Mouse (Mus musculus) liver, adult (tissue): ENCODE data around the gene Acot9.

Source experiments
- GATA4 ChIP-seq: IDR thresholded peaks from 2 replicates; pipeline ENCODE4 v1.6.1; 2014; ENCODE audit warnings: mild to moderate bottlenecking, low read length; ENCODE audit not compliant: insufficient replicate concordance

Acot9 gene

GRCm38 (mm10) chrX:155262235-155262914, at the start of gene Acot9:
Gene Acot9 (plus strand): TSS chrX:155262443.
- no peak; the same call in 1 of the 2 replicates for TF ChIP-seq GATA4

DNA sequence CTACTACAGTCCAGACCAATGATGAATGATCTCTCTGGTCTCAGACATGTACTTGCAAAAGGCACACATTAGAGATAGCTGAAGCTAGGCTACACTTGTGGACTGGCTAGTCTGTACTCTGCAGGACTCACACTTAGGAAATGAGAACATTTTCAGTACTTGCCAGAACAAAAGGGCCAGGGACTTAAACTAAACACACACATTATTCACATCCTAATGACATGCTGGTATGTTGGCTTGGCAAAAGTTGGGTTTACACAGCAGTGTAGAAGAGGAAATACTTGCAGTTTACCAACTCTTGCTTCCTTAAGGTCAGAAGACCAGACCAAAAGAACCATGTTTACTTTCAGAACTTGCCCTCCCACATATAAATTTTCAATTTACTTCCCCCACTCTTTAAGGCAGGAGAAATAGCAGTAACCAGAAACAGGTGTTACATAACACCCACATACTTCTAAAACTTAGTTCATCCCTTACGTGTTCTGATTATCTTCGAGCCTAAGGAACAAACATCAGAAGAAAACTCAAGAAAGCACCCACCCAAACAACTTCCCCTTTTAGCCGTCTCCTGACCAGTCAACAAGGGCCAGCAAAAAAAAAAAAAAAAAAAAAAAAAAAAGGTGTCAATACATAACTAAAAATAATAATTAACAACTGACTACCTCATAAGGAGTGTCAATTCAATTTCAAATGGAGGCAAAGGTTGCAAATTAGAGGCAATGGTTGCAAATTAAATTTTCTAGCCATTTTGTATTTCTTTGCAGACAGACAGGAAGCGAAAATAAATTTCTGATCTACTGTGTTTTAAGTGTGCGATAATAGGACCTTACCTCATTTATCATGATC, 47.7 kb upstream of the Acot9 start:
- TF ChIP-seq GATA4 = no peak

GRCm38 (mm10) chrX:155215501-155216248, 46.6 kb upstream of the Acot9 start:
- TF ChIP-seq GATA4 = no peak

- TF ChIP-seq GATA4 = peak; percentile 25; the same call in 1 of the 2 replicates
These were observed 46.0 kb upstream of the Acot9 start, which contains the start of gene Sat1 for GRCm38 (mm10) chrX:155216271-155216670. Gene Sat1 (minus strand): TSS chrX:155216449.

DNA sequence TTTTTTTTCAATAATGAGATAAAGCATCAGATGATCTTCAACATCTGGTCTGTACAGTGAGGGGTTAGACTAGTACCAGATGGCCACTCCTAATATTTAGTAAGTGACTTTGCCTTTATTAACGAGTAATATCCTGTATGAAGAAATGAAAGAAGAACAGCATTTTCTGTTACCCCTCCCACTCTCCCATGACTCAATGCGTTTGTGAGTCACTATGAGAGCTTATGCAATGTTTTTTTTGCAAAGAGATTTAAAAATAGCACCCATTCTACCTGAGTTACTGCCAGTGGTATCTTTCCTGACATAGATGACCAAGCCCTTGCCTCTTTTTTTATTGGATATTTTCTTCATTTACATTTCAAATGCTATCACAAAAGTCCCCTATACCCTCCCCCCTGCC, 44.0 kb upstream of the Acot9 start:
- no peak for TF ChIP-seq GATA4

GRCm38 (mm10) chrX:155256856-155257255, 5.4 kb upstream of the Acot9 start:
- TF ChIP-seq GATA4 = no peak

DNA sequence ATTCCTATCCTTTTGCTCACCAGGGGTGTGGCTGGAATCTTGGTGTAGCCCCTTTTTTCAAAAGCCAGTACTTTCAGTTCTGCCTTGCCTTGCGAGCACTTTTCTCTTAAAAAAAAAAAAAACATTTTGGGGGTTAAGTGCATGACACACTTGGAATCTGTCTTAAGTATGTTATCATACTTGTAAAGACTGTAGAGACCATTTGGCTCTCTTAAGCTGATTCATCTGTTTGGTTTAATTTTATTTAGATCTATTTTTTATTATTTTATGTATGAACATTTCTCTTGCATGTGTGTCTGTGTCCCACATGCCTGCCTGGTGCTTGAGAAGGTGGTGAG, 641 bp downstream of the Acot9 start:
- no peak for TF ChIP-seq GATA4

DNA sequence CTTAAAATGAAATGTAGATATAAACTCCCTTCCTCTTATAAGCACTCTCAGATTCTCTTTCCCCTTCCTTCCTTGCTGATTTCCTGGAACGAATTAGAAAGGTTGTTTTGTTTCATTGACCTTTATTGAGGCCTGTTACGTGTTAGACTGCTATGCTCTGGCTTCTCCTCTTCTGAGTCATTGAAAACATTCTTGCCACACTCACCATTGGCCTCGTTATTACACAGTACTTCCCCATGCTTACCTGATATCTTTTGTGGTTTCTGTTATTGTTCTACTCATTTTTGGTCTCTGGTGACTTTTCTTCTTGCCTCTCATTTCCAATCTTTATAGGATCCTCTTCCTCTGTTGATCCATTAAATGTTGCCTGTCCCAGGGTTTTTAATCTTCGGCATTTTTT, 16.2 kb downstream of the Acot9 start:
- no peak for TF ChIP-seq GATA4

DNA sequence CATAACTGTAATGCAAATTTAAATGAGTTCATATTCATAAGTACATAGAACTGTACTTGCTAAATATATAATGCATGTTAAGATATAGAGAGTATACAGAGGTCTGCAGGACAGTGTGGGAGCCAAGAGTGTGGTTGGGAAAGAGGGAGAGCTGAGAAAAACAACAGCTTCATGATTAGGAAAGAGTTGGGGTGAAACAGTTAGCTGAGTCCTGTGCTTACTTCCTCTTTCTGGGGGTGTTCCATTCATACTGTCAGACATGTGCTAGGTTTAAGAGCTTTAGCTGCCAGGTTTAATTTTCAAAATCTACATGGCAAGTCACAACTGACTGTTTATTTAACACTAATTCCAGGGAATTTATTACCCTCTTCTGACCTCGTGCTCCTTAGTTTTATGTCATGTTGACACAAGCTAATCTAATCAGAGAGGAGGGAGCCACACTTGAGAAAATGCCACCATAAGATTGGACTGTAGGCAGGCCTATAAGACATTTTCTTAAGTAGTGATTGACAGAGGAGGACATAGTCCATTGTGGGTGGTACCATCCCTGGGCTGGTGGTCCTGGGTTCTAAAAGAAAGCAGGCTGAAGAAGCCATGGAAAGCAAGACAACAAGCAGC, 18.3 kb downstream of the Acot9 start:
- no peak for TF ChIP-seq GATA4

DNA sequence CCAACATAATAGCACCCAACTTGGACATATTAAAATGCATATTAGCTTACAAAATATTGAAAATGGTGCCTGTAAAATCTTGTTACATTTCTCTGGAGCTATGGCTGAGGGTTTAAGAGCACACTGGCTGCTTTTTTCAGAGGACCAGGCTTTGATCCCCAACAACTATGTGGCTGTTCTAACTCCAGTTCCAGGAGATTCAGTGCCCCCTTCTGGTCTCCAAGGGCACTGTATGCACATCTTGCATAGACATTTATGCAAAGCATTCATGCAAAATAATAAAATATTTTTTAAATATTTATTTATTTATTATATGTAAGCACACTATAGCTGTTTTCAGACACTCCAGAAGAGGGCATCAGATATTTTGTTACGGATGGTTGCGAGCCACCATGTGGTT, 44.1 kb downstream of the Acot9 start:
- no peak for TF ChIP-seq GATA4

DNA sequence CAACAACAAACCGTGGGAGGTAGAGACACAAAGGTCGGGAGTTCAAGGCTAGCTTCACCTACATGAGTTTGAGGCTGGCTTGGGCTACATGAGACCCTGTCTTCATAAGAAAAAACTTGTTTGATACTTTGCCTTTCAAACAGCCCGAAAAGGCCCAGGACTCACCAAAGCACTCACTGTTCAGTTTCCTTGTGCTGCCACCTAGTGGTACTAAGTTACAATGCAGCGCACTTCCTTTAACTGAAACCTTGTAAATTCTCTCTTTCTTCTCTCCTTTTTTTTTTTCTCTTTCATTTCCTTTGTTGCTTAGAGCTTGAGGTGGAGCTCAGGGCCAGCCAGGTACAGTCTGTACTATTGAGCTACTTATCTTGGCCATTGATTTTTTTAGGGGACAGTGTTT, 55.8 kb downstream of the Acot9 start:
- TF ChIP-seq GATA4 = no peak

GRCm38 (mm10) chrX:155337567-155337904, 75.3 kb downstream of the Acot9 start:
- no peak for TF ChIP-seq GATA4

DNA sequence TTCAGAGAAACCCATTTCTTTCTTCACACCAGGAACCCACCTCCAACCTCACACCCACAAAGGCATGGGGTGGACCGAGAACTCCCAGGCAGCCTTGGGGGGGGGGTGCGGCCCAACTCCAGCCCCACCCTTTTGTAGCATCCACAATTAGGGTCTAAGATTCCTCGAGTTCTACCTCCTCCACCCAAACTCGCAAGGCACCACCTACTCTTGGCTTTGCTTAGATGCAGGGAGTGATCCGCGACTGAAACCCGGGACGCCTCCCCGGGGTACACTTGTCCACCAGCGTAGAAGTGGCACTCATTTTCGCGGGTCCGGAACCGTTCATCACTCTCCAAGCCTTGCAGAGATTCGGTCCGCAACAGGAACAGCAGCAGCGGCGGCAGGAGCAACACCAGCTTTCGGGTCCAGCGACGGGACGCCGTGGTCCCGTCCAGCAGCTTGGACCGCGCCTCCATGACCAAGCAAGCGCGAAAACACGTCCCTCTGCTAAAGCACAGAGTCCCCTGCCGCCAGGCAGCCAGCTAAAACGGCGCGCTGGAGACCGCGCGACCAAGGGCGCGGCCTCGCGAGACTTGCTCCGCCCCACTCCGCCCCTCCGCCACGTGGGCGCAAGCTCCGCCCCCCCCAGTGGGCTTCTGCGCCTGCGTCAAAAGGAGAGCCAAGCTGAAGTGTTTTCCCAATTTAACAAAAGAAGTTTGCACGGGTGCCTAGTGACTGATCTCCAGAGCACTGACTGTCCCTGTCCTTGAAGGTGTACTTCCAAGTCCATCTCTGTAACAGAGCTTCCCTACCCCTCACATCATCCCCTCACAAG, 75.9 kb downstream of the Acot9 start:
- no peak for TF ChIP-seq GATA4

GRCm38 (mm10) chrX:155340654-155341053, 78.4 kb downstream of the Acot9 start, which contains the start of gene Prdx4:
Gene Prdx4 (minus strand): TSS chrX:155340754.
- no peak for TF ChIP-seq GATA4
